Mouse (Mus musculus): ENCODE measurements around the gene Lactb.
A peak's percentile ranks its signal among the peaks of the same experiment; 100 is the strongest.

Lactb gene

DNA sequence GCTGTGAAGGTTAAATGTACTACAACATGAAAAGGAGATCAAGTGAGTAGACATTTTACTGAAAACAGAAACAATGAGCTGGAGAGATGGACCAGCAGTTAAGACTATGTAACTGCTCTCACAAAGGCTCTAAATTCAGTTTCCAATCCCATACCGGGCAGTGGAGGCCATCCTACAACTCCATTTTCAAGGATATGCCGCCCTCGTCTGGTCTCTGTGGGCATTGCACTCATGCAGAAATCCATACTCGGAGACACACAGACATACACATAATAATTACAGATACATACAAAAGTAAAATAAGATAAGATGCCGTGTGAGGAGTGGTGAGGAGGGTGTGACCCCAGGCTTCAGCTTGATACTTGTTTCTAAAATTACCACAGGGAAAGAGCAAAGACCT is 5.2 kb upstream of the Lactb start:
- DNase-seq (ENCODE audit: low read depth, low spot score), result peak; percentile 57

GRCm38 (mm10) chr9:66978468-66978867 is 3.2 kb upstream of the Lactb start:
- DNase-seq (ENCODE audit: low read depth, low spot score), result no peak

DNA sequence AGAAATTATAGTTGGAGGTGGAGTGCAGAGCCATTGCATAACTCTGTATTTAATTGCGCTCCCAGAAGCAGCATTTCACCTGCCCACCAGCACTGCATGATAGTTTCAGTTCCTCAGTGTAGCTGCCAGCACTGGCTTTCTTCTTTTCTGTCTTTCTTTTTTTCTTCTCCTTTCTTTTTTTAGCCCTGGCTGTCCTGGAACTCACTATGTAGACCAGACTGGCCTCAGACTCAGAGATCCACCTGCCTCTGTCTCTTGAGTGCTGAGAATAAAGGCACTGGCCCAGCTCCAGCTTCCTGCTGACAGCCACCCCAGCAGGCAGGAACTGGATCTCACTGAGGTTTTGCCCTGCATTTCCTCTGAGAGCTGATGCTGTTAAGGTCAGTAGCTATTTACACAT is 2.7 kb upstream of the Lactb start:
- DNase-seq (ENCODE audit: low read depth, low spot score), result no peak

GRCm38 (mm10) chr9:66977121-66977520 is 1.8 kb upstream of the Lactb start:
- no peak for DNase-seq (ENCODE audit: low read depth, low spot score)

GRCm38 (mm10) chr9:66974721-66975225 is 511 bp downstream of the Lactb start:
- DNase-seq (ENCODE audit: low read depth, low spot score), result peak; percentile 73

GRCm38 (mm10) chr9:66971116-66971515 is 4.2 kb downstream of the Lactb start:
- DNase-seq (ENCODE audit: low read depth, low spot score), result no peak

DNA sequence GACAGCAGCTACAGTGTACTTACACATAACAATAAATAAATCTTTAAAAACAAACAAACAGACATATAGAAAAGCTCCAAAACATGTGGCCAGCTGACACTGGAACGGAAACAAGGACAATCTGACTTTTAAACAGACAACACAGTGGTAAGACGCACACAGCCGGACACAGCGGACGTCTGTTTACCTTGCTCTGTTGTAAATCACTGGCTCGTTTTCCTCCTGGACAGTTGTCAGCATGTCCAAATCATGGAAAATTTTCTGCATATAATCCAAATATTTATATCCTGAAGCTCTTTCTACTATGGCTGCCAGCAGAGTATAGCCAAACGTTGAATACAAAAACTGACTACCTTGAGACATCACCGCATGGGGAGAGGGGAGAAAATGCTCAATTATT is 7.8 kb downstream of the Lactb start:
- DNase-seq (ENCODE audit: low read depth, low spot score), result no peak

DNA sequence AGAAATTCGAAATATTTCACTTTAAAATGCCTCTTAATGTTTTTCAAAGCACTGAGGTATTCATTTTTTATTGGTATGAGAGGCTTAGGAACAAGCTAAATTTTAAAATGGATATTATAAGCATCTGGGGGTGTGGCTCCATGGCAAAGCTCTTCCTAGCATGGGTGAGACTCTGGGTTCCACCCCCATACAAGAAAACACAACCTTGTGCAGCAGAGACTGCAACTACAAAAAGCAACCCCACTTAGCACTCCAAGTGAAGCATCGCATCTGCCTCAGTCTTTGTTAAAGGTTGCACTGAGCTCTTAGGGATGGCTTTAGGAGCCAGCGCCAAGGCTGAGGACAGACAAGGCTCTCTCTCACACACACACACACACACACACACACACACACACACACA is 13.8 kb downstream of the Lactb start:
- DNase-seq (ENCODE audit: low read depth, low spot score), result no peak

- no peak for DNase-seq (ENCODE audit: low read depth, low spot score)
These were observed 17.8 kb downstream of the Lactb start for GRCm38 (mm10) chr9:66957451-66957850.

- no peak for DNase-seq (ENCODE audit: low read depth, low spot score)
These were observed 22.4 kb downstream of the Lactb start for GRCm38 (mm10) chr9:66952886-66953285.

DNA sequence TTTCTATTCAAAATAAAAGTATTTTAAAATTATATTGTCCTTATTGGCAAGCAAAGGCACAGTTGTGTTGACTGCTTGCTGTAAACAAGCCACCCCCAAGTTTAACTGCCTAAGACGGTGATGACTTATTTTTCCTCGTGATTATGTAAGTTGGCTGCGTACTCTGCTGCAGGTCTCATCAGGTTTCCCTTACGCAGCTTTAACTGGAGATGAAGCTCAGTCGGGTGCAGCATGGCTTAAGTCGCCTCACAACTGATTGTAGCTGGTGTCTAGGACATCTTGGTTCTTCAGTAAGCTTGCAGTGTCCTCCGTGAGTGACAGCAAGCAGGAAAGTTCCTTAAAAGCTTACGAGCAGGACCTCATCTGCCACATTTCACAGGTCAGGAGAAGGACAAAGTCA is 23.0 kb downstream of the Lactb start:
- DNase-seq (ENCODE audit: low read depth, low spot score), result no peak

DNA sequence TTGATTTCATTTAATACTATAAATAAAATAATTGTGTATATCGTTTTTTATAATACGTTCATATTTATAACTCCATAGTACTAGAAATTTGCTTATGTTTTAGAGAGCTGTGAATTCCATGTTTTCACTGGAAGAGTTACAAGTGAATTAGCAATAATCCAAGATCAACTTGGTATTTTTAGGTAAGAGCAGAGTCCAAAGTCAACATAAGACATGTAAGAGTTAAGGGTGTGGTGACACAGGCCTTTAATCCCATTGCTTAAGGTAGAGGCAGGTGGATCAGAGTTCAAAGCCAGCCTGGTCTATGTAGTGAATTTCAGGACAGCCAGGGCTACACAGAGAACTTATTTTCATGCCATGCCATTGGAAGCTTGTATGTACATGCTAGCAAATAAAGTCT is 26.7 kb downstream of the Lactb start:
- no peak for DNase-seq (ENCODE audit: low read depth, low spot score)

- peak; percentile 91 for DNase-seq (ENCODE audit: low read depth, low spot score)
These were observed 29.3 kb downstream of the Lactb start, which contains the start of gene Rps27l for GRCm38 (mm10) chr9:66945647-66946641. Gene Rps27l (plus strand): TSS chr9:66946086.

DNA sequence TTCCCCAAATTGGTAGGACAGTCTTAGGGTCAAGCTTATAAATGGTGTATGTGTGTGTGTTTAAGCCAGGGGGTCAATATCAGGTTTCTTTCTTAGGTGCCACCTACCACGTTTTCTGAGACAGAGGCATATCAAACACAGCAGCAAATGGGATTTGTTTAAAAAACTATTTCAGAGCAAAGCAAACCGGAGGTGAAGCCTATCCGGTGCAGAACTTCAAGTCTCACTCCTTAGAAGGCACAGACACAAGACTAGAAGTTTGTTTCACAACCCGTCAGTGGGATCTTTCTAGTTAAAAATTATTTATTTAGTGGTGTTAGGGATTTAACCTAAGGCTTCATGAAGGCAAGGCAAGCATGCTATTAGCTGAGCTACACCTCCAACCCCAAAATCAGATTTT is 30.1 kb downstream of the Lactb start:
- DNase-seq (ENCODE audit: low read depth, low spot score), result no peak

GRCm38 (mm10) chr9:66938836-66939235 is 36.4 kb downstream of the Lactb start:
- peak; percentile 62 for DNase-seq (ENCODE audit: low read depth, low spot score)

- DNase-seq (ENCODE audit: low read depth, low spot score), result no peak
These were observed 37.8 kb downstream of the Lactb start for GRCm38 (mm10) chr9:66937507-66937906.

GRCm38 (mm10) chr9:66933869-66934808 is 41.1 kb downstream of the Lactb start:
- no peak for DNase-seq (ENCODE audit: low read depth, low spot score)

GRCm38 (mm10) chr9:66930351-66930750 is 44.9 kb downstream of the Lactb start:
- DNase-seq (ENCODE audit: low read depth, low spot score), result no peak

DNA sequence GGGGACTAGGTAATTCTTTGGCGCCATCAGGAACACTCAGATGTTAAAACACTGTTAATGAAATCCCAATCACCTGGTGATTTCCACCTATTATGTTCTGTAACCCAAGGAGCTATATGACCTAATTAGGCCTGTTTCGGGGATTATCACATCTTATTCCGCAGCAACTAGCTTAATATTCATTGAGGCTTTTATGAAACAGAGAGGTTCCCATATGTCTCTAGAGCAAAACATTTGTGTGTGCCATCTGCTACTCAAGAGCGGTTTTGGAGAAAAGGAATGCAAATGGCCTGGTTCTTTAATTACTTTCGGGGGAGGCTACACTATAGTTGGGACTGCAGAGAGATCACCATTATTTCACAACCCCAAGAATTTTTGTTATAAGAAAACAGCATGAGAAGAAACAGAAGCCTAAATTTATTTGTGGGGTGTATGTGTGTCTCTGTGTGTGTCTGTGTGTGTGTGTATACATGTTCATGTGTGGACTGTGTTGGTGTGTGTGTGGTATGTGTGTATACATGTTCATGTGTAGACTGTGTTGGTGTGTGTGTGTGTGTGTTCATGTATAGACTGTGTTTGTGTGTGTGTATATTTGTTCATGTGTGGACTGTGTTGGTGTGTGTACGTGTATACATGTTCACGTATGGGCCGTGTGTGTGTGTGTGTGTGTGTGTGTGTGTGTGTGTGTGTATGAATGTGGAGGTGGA is 47.4 kb downstream of the Lactb start:
- DNase-seq (ENCODE audit: low read depth, low spot score), result no peak

GRCm38 (mm10) chr9:66925853-66926252 is 49.4 kb downstream of the Lactb start:
- DNase-seq (ENCODE audit: low read depth, low spot score), result no peak

DNA sequence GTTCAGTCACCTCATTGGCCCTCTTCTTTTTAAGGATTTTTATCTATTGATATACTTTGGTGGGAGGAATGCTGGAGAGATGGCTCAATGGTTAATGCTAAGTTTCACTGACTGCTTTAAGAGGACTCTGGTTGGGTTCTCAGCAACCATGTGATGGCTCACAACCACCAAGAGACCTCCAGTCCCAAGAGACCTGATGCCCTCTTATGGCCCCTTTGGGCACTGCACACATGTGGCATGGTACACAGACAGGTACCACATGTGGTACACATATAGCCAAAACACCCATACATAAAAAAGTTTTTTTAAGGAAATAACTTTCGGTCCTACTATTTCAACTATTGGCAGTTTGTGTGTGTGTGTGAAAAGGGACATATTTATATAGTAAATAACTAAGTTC is 53.2 kb downstream of the Lactb start:
- DNase-seq (ENCODE audit: low read depth, low spot score), result no peak
